Mouse (Mus musculus) erythroblast, embryonic 14.5 days (primary cell): ENCODE results near the gene Lelp1.

Source experiments
- GATA1 ChIP-seq: IDR thresholded peaks from 2 replicates; pipeline ENCODE4 v1.6.1; 2012; ENCODE audit warnings: low read length, inconsistent platforms, mixed read lengths
- TAL1 ChIP-seq: IDR thresholded peaks from 3 replicates; pipeline ENCODE4 v1.6.1; 2012; ENCODE audit warnings: low read length, inconsistent platforms, mixed read lengths

GRCm38 (mm10) chr3:92150631-92151277 is 8.2 kb upstream of the Lelp1 start:
- no peak for TF ChIP-seq TAL1
- no peak for TF ChIP-seq GATA1
